Mouse (Mus musculus) heart, embryonic 11.5 days (tissue): ENCODE results near the gene Zfp687. TPM values are rescaled to one million over a fixed set of nuclear protein-coding genes. Genes with fewer than 3 reads are reported as not detected.
A peak's percentile ranks its signal among the peaks of the same experiment; 100 is the strongest.

Experiments used
- ATAC-seq: fragments of 200-750 bp; cut with Nextera tagmentation; replicated peaks from 2 replicates; pipeline ENCODE4 v1.8.0; 2017; ENCODE audit warnings: moderate library complexity; ENCODE audit not compliant: insufficient number of reproducible peaks, low FRiP score, low TSS enrichment
- H3K27ac ChIP-seq: fragments of 300-500 bp; sonication (generic); 2 replicates; pipeline ENCODE4 v1.5.1; 2014; ENCODE audit warnings: mild to moderate bottlenecking, low read depth, low read length
- H3K27me3 ChIP-seq: fragments of 300-500 bp; sonication (generic); 2 replicates; pipeline ENCODE4 v1.6.1; 2014; ENCODE audit warnings: mild to moderate bottlenecking, low read length, mixed read lengths; ENCODE audit not compliant: control insufficient read depth, insufficient read depth
- H3K36me3 ChIP-seq: fragments of 300-500 bp; sonication (generic); 2 replicates; pipeline ENCODE4 v1.6.1; 2014; ENCODE audit warnings: mild to moderate bottlenecking, low read length, moderate library complexity, mixed read lengths; ENCODE audit not compliant: control insufficient read depth, insufficient read depth
- H3K4me1 ChIP-seq: fragments of 300-500 bp; sonication (generic); 2 replicates; pipeline ENCODE4 v1.6.1; 2014; ENCODE audit warnings: low read length; ENCODE audit not compliant: control insufficient read depth, insufficient read depth
- H3K4me2 ChIP-seq: fragments of 300-500 bp; sonication (generic); 2 replicates; pipeline ENCODE4 v1.6.1; 2014; ENCODE audit warnings: mild to moderate bottlenecking, moderate library complexity
- H3K4me3 ChIP-seq: fragments of 300-500 bp; sonication (generic); 2 replicates; pipeline ENCODE4 v1.5.1; 2014; ENCODE audit warnings: low read depth, low read length
- H3K9ac ChIP-seq: fragments of 300-500 bp; sonication (generic); 2 replicates; pipeline ENCODE4 v1.6.1; 2014; ENCODE audit warnings: mild to moderate bottlenecking, low read depth, low read length, moderate library complexity
- H3K9me3 ChIP-seq: fragments of 300-500 bp; sonication (generic); replicated peaks from 2 replicates; pipeline ENCODE4 v1.6.1; 2016; ENCODE audit warnings: low read length; ENCODE audit not compliant: control insufficient read depth
- WGBS: fragments of 180-500 bp; shearing (Covaris S2); extraction: QIAGEN DNeasy Blood & Tissue Kit; methylation state at CpG from one replicate; pipeline ENCODE4 v1.1.7; 2014; ENCODE audit not compliant: insufficient replicate concordance; 5-methylcytosine and 5-hydroxymethylcytosine counted together
- polyA plus RNA-seq: library from polyadenylated mRNA; unstranded; fragments of >200 nt; fragmentation: Nextera tagmentation; extraction: Ambion mirVana; gene quantifications from 2 replicates; pipeline ENCODE4 v1.2.1, GENCODE M21; 2014

The Zfp687 gene
- polyA plus RNA-seq, 1 experiment from 2014 or later, result 19.6 TPM

- peak overlapping the region; percentile 88 for H3K4me2 ChIP-seq
- H3K36me3 ChIP-seq, result peaks cover 19% of the 10 kb centered on the region
- ATAC-seq, result no peak
- H3K9me3 ChIP-seq, result no peaks in the 10 kb centered on the region
- peak overlapping the region; percentile 96 for H3K27ac ChIP-seq
- peak overlapping the region; percentile 91 for H3K4me3 ChIP-seq
- H3K9ac ChIP-seq, result peak overlapping the region; percentile 85
- WGBS, result under 1% methylated on average over 44 of the region's 44 CpGs
- no peaks in the 10 kb centered on the region for H3K27me3 ChIP-seq
- H3K4me1 ChIP-seq, result peaks cover 15% of the 10 kb centered on the region
Observed at GRCm38 (mm10) chr3:95014428-95015151, 658 bp downstream of the Zfp687 start.

- whole genome bisulfite sequencing, result 16% methylated on average over 13 of the region's 13 CpGs
- H3K4me2 ChIP-seq, result peak overlapping the region; percentile 88
- H3K9me3 ChIP-seq, result no peaks in the 10 kb centered on the region
- H3K36me3 ChIP-seq, result peaks cover 25% of the 10 kb centered on the region
- 0 out of 2 replicates have a peak overlapping the region, but pooled peaks have one; percentile 96 for H3K27ac ChIP-seq
- no peaks in the 10 kb centered on the region for H3K27me3 ChIP-seq
- H3K9ac ChIP-seq, result peak overlapping the region; percentile 85
- H3K4me3 ChIP-seq, result peak overlapping the region; percentile 91
- ATAC-seq, result no peak
- peaks cover 15% of the 10 kb centered on the region for H3K4me1 ChIP-seq
Observed at GRCm38 (mm10) chr3:95013699-95014427, 1.4 kb downstream of the Zfp687 start.

DNA sequence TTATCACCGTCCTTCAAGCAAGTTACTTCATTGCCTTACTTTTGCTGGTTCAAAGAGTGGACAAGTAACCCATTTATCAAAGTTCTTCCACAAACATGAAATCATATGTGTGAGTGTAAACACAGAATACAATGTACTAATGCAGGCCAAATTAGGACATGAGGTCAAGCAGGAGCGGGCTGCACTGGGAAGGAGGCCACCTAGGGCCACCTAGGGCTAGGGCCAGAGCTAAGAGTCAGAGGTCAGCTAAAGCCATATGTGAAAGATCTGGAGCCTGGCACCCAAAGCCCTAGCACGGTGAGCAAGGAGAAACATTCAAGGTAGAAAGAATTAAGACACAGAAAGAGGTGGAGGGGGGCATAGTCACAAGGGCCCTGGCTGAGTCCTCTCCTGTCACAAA, 2.3 kb downstream of the Zfp687 start:
- H3K27ac ChIP-seq, result no peak overlapping the region
- 86% methylated on average over 3 of the region's 3 CpGs for WGBS
- no peaks in the 10 kb centered on the region for H3K9me3 ChIP-seq
- no peak for ATAC-seq
- peaks cover 15% of the 10 kb centered on the region for H3K4me1 ChIP-seq
- peak overlapping the region; percentile 88; the same call in 1 of the 2 replicates for H3K4me2 ChIP-seq
- no peak overlapping the region for H3K4me3 ChIP-seq
- H3K9ac ChIP-seq, result 0 out of 2 replicates have a peak overlapping the region, but pooled peaks have one; percentile 10
- H3K27me3 ChIP-seq, result no peaks in the 10 kb centered on the region
- peaks cover 33% of the 10 kb centered on the region for H3K36me3 ChIP-seq

- no peak overlapping the region for H3K9ac ChIP-seq
- no peak overlapping the region for H3K4me2 ChIP-seq
- H3K4me1 ChIP-seq, result peaks cover 9% of the 10 kb centered on the region
- H3K27ac ChIP-seq, result no peak overlapping the region
- H3K36me3 ChIP-seq, result peaks cover 53% of the 10 kb centered on the region
- H3K9me3 ChIP-seq, result no peaks in the 10 kb centered on the region
- no peaks in the 10 kb centered on the region for H3K27me3 ChIP-seq
- H3K4me3 ChIP-seq, result no peak overlapping the region
- no peak for ATAC-seq
- WGBS, result 80% methylated on average over 7 of the region's 7 CpGs
Observed at GRCm38 (mm10) chr3:95010396-95010795, 4.9 kb downstream of the Zfp687 start.

DNA sequence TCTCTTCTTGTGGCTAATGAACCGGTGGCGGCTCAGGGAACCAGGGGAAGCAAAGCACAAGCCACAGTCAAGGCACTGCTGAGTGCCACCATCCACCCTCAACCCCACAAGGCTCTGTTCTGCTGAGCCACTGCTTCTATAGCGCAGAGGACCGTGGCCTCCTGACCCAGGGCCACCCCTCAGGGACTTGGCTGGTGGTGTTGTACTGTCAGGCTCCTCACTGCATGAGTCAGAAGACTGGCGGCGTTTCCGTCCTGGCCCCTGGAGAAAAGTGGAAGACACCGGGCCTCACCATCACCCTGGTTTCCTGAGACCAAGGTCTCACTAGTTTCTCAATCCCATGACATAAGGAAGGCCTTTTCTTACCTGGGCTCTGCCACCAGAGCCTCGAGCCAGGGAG, 7.5 kb downstream of the Zfp687 start:
- no peak overlapping the region for H3K9ac ChIP-seq
- peaks cover 61% of the 10 kb centered on the region for H3K36me3 ChIP-seq
- H3K27ac ChIP-seq, result no peak overlapping the region
- no peaks in the 10 kb centered on the region for H3K9me3 ChIP-seq
- no peak for ATAC-seq
- 90% methylated on average over 9 of the region's 9 CpGs for WGBS
- H3K4me1 ChIP-seq, result no peaks in the 10 kb centered on the region
- H3K27me3 ChIP-seq, result no peaks in the 10 kb centered on the region
- H3K4me2 ChIP-seq, result no peak overlapping the region
- no peak overlapping the region for H3K4me3 ChIP-seq

GRCm38 (mm10) chr3:95005651-95006050, 9.6 kb downstream of the Zfp687 start:
- Histone ChIP-seq H3K4me2 (no peak overlapping the region), H3K4me3 (no peak overlapping the region), H3K9ac (no peak overlapping the region), H3K9me3 (no peaks in the 10 kb centered on the region), H3K4me1 (no peaks in the 10 kb centered on the region), H3K27ac (no peak overlapping the region), H3K27me3 (no peaks in the 10 kb centered on the region), H3K36me3 (peaks cover 54% of the 10 kb centered on the region)
- WGBS, result 92% methylated on average over 3 of the region's 3 CpGs
- ATAC-seq, result no peak

DNA sequence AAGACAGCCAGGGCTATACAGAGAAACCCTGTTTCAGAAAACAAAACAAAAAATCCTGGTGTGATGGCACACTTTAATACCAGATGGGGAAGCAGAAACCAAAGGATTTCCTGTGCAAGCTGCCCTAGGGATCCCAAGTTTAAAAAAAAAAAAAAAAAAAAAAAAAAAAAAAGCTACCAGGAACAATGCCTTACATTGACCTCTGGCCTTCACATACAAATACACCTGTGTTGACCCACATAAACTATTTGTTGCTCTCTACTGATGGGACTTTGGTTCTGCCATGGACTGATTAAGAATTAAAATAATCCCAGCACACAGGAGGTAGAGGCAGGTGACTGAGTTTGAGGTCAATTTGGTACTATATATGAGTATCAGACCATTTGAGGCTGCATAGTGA, 12.0 kb downstream of the Zfp687 start:
- H3K4me3 ChIP-seq, result no peak overlapping the region
- H3K9ac ChIP-seq, result no peak overlapping the region
- no peaks in the 10 kb centered on the region for H3K9me3 ChIP-seq
- H3K27ac ChIP-seq, result no peak overlapping the region
- ATAC-seq, result no peak
- no peaks in the 10 kb centered on the region for H3K27me3 ChIP-seq
- no peak overlapping the region for H3K4me2 ChIP-seq
- no peaks in the 10 kb centered on the region for H3K4me1 ChIP-seq
- peaks cover 42% of the 10 kb centered on the region for H3K36me3 ChIP-seq

DNA sequence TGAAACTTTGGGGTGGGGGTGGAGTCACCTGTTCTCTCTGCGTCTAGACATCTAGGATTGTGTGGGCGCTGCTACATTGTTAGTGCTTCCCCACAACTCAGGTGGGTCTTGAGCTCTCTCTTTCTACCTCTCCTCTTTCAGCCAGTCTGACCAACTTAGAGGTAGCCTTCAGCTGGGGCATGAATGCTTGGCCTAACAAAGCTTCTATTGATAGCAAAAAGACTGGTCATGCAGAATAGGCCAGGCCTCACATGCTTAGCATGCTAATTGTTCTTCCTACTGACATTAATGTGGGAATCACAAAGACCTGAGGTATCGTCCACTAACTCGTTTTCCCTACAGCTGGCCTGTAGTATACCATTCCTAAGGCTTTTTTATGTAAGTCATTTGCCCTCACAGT, 12.7 kb downstream of the Zfp687 start:
- 84% methylated on average over 4 of the region's 4 CpGs for WGBS
- Histone ChIP-seq H3K9ac (no peak overlapping the region), H3K36me3 (peaks cover 37% of the 10 kb centered on the region)

More for the DNA sequence above, 12.7 kb downstream of the Zfp687 start:
- Histone ChIP-seq H3K4me3 (no peak overlapping the region), H3K27me3 (no peaks in the 10 kb centered on the region), H3K4me1 (no peaks in the 10 kb centered on the region), H3K4me2 (no peak overlapping the region), H3K27ac (no peak overlapping the region), H3K9me3 (no peaks in the 10 kb centered on the region)
- ATAC-seq, result no peak
